Mouse (Mus musculus) cerebellum, postnatal 10 days (tissue): ENCODE data around the gene Rps6kb1.

Experiments used
- DNase-seq, 2 experiments: peaks; one replicate each; pipeline ENCODE4 v3.0.0; 2021; ENCODE audit warnings: mixed read lengths in 2 of 2

Gene Rps6kb1

DNA sequence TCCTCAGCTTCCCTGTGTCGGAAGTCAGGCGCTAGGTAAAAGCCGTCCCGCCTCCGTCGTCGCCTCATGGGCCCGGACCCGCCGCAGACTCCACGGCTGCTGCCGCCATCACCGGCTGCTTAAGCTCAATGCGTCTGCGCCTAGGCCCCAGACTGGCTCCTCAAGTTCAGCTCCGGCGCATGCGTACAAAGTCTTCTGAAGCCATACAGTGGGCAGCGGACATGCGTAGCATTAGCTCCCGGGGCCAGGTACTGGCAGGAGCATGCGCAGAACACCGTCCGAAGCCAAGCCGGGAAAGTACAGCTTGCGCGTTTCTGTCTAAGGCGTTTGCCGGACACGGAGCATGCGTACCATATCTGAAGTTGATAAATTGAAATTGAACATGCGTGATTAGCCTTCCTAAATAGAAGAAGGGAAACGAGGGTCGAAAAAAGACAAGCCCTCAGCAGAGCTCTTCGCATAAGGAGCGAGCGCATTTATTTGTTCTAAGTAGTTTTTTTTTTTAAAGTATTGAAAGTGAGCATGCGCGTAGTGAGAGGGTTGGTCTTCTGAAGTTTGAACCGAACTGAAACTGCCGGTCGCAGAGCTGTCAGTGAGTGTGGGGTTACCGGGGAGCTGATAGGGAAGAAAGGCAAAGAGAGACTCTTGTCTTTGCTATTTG, at the start of gene Rps6kb1, which contains the start of gene Tubd1:
Gene Rps6kb1 (minus strand): TSS at position 167 of the 661 bp plus-strand sequence.
Gene Tubd1 (plus strand): TSS at position 353 of the 661 bp plus-strand sequence.
- peak; percentile 99 to 100 for DNase-seq

DNA sequence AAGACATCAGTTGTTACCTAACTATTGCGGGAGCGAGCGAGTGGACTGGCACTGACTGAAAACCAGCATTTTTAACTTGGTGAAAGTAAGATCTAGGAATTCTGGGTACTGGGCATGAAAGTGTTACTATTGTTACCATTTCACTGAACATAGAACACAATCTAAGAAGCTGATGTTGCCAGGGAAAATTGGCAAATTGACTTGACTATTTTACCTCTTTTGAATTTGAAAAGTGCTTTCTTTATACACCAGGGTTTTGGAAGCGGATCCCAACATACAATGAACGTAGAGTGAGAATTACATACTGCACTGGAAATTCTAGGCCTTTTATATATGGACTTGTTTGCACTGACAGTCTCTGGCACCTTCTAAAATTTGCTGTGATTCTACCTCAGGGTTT, 48.8 kb upstream of the Rps6kb1 start:
- DNase-seq = no peak

DNA sequence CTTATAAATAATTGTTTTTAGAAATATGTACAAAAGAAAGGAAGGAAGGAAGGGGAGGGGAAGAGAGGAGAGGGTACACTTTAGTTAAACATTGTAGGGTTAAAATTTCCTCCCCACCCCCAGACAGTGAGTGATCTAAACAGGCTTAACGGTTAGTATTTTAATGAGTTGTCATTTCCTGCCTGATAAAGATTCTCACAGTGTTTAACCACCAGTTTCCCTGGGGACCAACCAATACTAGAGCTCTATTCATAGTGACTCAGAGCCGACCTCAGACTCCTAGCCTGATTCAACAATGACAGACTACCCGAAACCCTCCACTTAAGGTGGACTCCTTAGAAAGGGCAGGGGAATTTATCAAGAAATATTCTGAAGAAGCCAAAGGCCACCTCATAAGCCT, 48.4 kb upstream of the Rps6kb1 start:
- no peak for DNase-seq

- DNase-seq = no peak
Measured at GRCm38 (mm10) chr11:86591931-86592616, 47.5 kb upstream of the Rps6kb1 start.

DNA sequence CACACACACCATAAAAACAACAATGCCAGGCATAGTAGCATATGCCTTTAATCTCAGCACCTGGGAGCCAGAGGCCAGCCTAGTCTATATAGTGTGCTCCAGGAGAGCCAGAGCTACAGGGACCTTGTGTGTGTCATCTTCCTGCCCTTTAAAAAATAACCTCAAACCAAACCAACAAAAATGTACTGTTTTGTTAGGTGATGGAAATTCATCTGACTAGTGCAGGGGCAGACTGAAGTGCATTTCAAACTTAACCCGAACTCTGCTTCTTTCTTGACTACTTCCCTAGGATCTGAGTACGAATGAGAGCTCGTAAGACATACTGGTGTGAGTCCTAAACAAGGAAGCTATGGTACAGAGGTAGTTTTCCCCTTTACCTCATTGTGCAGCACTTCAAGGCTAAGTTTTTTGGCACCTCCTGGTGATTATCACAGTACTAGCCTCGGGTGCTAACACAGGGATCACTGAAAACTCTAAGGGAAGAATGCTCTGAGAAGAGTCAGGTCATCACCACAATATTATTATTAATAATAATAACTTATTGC, 46.8 kb upstream of the Rps6kb1 start:
- DNase-seq = no peak

DNA sequence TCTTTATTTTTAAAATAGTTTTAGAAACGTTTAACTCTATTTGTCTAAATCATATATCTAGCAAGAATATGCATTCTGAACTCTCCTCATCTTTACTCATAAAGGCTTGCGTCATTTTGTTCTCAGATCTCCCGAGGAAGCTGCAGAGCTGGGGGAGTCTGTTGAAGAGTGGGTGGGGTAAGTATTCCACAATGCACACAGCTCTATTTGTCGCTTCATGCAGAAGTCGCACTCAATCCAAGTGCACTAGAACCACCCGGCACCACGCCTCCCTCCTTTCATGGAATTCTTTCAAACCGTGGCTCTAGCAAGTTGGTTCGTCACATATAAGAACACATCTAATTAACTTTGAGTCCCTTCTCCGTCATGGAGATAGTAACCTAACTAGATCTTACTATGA, 46.0 kb upstream of the Rps6kb1 start:
- no peak for DNase-seq

DNA sequence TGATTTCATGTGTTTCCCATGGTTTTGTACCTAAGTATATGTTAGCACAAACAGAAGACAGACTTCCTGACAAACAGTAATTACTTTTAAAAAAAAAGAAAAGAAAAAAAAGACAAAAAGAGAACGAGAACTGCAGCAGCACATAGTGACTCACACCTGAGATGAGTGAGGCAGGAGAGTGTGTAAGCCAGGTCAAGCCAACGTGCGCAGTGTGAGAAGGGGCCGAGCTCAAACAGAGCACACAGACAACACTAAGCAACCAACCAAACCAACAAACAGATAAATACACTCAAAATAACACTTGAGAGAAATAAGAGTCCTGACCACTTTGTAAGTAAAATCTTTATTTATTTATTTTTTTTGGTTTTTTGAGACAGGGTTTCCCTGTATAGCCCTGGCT, 45.5 kb upstream of the Rps6kb1 start:
- DNase-seq = no peak

DNA sequence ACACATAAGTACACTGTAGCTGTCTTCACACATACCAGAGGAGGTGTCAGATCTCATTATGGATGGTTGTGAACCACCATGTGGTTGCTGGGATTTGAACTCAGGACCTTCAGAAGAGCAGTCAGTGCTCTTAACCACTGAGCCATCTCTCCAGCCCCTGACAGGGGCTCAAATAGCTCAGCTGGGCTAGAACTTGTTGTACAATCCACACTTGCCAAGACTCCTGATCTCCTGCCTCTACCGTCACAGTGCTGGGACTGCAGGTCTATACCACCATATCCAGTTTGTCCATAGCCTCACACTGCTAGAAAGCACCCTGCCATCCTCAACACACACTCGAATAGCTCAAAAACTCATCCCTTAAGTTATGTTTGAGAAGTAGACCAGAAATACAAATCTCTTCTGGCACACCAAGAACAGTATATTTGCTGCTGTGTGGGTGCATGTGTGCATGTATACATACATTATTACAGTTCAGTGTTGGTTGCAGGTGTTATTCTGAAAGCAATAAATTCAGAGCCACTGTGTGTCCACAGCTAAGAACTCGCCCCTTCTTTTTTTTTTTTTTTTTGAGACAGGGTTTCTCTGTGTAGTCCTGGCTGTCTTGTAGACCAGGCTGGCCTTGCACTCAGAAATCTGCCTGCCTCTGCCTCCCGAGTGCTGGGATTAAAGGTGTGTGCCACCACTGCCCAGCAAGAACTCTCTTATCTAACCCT, 44.1 kb upstream of the Rps6kb1 start:
- no peak for DNase-seq

DNA sequence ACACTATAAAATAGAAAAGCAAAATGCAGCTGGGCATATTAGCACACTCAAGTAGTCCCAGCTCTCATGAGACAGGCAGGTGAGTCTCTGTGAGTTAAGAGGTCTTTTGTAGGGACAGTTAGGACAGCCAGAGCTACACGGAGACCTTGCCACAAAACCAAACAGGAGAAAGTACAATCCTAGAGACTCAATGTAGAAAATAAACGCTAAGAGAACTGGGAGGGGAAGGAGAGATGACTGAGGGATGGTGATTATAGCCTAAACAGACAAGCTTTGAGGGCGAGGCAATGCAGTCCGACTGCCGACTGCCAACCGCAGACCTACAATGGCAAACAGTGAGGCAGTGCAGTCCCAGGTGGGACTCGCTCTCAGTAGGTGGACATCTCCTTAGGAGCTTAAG, 43.2 kb upstream of the Rps6kb1 start:
- DNase-seq = no peak

DNA sequence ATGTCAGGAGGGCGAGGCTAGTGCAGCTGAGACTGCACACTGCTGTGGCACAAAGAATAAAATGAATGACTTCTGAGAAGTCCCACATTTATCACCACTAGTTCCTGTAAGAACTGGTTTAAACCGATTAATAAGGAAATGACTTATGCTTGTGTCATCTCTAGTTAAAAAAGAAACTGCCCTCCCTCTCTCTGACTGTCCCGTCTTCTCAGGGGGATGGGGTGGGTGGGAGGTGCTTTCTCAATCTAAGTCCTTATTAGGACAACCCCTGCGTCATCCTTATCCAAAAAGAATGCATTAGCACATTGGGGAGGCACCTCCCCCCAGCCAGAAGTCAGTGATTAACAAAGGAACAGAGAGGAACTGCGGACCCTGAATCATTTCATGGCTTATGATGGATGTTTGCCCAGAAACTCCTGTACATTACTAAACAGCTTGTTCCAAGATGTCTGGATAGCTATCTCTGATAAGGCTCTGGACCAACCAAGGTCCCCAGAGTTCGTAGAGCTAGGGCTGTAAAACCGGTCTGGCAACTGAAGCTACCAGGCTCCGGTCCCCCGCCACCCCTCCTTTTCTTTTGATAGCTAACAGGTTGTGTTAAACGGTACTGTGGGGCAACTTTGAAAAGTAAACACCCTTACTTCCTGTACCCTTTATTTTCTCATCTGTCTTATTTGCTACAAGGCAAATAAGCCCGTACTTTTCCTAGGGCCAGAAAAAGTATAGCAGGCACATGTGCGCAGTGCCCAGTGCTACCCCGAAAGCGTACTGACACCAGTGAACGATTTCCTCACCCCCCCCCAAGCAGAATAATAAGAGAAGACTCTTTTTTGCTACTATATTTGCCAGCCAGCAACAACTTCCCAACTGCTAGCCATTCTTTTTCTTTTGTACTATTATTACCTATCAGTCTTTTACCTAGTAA, 42.5 kb upstream of the Rps6kb1 start:
- DNase-seq = no peak

GRCm38 (mm10) chr11:86586177-86586867, 41.7 kb upstream of the Rps6kb1 start:
- DNase-seq = no peak

GRCm38 (mm10) chr11:86585598-86585984, 41.0 kb upstream of the Rps6kb1 start:
- DNase-seq = no peak

DNA sequence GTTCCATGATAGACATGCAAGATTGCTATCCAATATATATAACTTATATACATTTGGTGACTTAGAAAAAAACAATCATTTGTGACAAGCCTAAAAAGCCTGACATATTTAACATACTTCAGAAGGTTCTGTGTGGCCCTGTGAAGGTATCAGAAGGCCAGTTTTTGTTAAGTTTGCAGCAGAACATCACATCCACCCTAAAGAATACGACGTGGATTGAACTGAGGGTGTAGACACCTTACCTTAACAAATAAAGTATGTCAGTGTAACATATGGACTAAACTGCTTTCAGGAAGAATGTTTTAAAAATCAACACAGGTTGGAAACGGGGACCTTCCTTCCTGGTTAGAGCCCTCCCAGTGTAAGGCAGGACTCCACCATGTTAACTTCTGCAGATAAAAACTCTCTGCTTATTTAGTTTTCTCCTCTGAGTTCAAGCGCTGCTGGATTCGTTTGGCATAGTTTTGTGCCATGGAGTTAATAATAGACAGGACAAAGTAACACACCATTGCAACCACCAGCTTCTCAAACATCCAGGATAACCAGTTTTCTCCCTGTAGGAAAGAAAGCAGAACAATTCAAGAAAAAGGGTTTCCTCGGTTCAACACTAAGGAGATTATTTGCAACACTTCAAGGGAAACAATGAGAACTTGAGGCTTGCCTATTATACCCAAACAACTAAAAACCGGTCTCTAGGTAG, 40.4 kb upstream of the Rps6kb1 start:
- no peak for DNase-seq

DNA sequence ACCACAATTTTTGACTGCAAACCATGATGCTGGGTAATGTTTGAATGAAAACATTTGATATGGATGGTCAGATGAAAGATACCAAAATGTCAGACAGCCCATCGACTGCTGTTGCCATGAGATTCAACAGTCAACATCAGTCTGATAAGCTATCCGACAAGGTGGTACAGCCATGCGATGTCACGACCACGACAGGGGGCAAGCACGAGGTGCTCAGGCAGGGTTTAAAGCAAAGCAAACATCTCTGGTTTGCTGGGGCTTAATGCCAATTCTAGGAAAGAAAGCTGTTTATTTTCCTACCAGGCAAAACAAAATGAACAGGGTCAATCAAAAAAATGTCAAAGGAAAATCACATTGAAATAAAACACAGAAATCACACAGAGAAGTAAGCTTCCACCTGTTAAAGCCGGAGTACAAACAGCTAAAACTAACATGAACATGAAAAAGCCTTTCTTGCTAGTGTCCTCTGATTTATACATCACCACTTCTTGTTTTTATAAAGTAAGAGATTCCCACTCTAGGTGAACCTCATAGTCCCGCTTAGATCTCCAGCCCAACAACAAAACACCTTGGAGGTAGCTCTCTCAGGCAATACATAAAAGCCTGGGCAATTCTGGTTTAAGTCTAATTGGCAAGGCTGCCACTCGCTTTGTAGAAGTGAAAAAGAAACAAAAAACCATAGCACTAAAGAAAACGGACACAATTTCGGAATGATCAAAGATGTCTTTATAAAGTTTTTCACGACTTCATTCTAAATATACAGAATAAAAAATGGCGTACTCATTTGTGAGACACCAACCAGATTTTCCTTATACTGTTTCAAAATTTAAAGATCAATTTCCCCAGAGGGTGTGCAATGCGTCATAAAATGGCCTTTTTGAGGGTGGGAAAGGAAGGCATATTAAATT, 39.6 kb upstream of the Rps6kb1 start:
- no peak for DNase-seq

DNA sequence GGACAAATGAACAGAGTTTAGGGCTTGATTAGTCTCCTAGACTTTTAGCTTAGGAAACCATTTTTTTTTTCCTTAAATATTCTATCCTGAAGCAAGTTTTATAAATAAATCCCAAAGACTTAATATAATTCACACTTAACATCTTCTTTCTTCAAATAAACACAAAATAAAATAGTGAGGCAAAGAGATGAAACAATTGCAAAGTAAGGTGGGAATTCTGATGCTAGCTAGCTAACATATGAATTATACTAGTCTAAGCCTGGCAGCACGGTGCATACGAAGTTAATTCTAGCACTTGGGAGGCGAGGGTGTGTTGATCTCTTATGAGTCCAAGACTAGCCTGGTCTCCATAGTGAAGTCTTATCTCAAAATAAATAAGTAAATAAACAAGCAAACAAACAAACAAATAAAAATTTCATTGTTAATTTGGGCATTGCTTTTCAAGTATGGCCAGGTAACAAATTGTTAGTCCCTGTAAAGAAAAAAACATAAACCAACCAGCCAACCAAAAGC, 38.8 kb upstream of the Rps6kb1 start:
- DNase-seq = no peak

DNA sequence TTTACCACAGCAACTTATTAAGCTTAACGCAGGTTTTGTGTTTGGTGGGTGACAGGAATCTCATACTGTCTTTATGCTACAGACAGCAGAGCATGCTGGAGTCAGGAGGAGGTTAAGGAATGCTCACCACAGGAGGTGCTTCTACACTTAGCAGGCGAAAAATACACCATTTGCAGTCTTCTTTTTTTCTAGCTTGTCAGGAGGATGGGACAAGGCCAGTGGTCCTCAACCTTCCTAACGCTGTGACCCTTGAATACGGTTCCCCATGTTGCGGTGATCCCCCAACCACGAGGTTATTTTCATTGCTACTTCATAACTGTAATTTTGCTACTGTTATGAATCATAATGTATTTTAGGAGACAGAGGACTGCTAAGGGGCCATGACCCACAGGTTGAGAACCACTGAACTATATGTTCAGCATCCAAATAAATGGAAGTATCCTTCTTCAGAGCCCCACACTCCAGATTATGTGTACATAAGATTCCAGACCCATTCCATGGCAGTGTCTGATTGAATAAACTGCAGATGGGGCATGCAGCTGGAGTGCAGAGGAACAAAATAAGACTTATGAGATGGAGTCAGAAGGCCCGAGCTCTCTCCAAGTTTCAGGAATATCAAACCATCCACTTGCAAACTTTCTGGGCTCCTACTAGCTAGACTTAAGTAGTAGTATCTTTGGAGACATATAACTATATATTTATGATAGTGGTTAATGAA, 38.1 kb upstream of the Rps6kb1 start:
- DNase-seq = no peak

DNA sequence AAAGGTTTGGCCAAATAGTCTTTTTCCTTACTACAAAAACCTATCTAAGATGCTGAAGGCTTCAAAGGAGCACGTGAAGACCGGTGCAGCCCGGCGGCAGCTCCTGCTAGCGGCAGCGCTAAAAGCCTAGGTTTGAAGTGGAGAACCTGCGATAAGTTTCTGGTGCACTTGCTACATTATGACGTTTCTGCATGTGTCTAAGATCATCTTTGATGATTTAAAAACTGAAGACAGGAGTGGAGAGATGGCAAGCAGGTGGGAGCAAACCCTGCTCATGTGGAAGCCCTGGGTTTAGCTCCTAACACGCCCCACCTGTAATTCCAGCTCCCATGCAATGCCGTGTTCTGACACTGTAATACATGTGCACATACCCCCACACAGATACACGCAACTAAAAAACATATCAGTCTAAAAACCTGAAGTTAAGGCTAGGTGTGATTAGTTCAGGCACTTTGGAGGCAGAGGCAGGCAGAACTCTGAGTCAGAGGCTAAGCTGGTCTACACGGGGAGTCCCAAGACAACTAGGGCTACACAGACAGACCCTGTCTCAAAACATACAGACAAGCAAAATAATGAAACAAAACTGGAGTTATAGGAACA, 37.4 kb upstream of the Rps6kb1 start:
- DNase-seq = no peak

DNA sequence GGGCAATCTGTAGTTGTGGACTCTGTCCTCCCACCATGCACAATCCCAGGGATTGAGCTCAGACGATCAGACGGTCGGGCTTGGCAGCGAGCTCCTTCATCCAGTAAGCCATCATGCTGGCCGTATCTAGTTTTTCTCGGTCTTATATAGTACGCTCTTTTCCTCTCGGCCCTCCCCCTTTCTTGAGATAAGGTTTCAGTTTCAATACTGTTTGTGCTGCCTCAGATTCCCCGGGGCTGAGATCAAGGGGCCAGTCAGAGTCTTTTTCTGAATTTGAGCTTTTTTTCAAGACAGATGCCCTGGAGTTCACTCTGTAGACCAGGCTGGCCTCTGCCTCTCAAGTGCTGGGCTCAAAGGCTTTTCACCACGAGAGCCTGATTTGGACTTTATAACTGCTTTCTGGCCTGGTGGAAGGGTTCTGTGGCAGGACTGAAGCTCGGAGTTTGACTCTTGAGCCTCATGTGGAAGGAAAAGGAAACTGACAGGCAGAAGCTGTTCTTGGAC, 36.7 kb upstream of the Rps6kb1 start:
- no peak for DNase-seq
